Mouse (Mus musculus): Measurements from ENCODE around the gene Fnbp1.

DNA sequence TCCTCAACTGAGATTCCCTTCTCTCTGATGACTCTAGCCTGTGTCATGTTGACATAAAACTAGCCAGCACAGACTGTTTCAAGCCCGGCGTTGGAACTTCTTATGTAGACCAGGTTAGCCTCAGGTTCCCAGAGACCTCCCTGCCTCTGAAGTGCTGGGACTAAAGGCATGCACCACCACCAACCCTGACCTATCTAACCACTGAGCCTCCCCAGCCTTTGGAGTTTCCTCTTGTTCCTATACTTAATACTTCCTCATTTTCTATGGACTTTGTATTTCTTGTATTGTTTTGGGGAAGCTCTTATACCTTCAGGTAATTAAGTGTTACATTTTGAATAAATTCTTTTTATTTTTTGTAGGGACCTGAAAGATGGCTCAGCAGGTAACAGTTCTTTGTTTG, 27.6 kb downstream of the Fnbp1 start:
- TF ChIP-seq POLR2A (IDR thresholded peaks at IDR 0.05; ENCODE audit: insufficient read length, low read depth) (no peak), USF1 (IDR thresholded peaks at IDR 0.05; ENCODE audit: low read depth) (no peak), POLR2AphosphoS2 (IDR thresholded peaks at IDR 0.05; ENCODE audit: insufficient read length, low read depth) (no peak), SRF (IDR thresholded peaks at IDR 0.05; ENCODE audit: control insufficient read depth, insufficient read length, low read depth) (no peak), TCF12 (IDR thresholded peaks at IDR 0.05; ENCODE audit: insufficient read depth, poor library complexity, severe bottlenecking) (no peak), E2F4 (IDR thresholded peaks at IDR 0.05; ENCODE audit: insufficient read depth) (no peak), CEBPB (IDR thresholded peaks at IDR 0.05; ENCODE audit: insufficient read depth, poor library complexity, severe bottlenecking) (no peak), MAX (IDR thresholded peaks at IDR 0.05; ENCODE audit: low read depth) (no peak), MYOD1 (IDR thresholded peaks at IDR 0.05; ENCODE audit: control insufficient read depth in 1 of 3, insufficient read length in 2 of 3, low read depth in 2 of 3) (no peak), REST (IDR thresholded peaks at IDR 0.05; ENCODE audit: insufficient read depth, insufficient read length) (no peak), MYOG (IDR thresholded peaks at IDR 0.05; ENCODE audit: control insufficient read depth in 1 of 3, insufficient read depth in 1 of 3, insufficient read length in 2 of 3, low read depth in 2 of 3) (no peak), TCF3 (IDR thresholded peaks at IDR 0.05; ENCODE audit: insufficient read length, low read depth) (no peak)
